Mouse (Mus musculus) heart, adult 11 months (tissue): ENCODE measurements around the gene Gpr31b.
"Not testable (repeated sequence)": the region's sequence is repeated elsewhere in the genome, so short reads cannot be mapped to it uniquely, and the experiment has no call there.

ENCODE experiments used
- DNase-seq: peaks from one replicate; pipeline ENCODE4 v3.0.0; 2022

Gene Gpr31b

DNA sequence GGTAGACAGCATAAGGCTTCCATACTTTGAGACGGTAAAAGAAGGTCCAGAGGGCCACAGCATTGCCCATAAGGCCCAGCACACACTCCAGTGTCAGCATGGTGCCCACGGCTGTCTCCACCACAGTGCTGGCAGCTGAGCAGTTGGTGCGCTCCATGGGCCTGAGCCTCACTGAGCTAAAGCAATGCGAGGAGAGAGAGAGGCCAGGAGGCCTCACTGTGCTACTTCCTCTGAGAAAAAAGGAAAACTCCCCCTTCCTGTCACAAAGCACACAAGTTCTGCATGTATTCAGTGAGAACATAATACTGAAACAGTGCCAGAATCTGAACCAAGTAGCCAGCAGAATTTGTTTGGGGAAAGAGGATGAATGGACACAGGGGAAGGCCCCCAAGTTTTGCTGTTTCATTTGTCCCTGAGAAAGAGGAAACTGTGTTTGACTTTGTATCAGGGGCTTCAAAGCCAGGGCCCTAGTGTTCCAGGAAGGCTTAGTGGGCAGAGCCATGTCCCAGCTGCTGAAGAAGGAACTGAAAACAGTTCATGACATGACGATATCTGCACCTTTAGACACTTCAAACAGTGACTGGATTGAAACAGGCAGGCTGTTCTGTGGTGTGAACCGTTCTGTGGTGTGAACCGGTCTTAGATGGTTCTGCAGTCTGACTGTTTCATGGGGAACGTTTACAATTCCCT is at the start of gene Gpr31b:
Gpr31b (minus strand) TSS at position 173 of the 690 bp plus-strand sequence.
- peak; percentile 93 for DNase-seq

DNA sequence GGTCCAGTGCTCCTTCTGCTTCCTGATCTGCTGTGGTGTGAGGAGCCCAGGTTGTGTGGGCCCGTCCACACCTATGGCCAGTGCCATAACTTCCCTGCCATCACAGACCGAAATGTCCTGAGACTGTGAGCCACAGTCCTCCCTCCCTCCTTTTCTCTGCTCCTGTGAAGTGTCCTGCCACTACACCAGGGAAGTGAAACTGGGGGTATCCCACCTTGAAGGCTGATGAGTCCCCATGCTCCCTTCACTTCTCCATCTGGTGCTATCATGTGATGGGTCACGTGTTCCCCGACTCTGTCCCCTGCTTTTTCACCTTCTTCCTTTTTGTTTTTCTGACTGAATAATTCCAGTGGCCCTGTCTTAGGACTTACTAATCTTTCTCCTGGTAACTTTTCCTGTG is 40.9 kb upstream of the Gpr31b start:
- not testable (repeated sequence) for DNase-seq

DNA sequence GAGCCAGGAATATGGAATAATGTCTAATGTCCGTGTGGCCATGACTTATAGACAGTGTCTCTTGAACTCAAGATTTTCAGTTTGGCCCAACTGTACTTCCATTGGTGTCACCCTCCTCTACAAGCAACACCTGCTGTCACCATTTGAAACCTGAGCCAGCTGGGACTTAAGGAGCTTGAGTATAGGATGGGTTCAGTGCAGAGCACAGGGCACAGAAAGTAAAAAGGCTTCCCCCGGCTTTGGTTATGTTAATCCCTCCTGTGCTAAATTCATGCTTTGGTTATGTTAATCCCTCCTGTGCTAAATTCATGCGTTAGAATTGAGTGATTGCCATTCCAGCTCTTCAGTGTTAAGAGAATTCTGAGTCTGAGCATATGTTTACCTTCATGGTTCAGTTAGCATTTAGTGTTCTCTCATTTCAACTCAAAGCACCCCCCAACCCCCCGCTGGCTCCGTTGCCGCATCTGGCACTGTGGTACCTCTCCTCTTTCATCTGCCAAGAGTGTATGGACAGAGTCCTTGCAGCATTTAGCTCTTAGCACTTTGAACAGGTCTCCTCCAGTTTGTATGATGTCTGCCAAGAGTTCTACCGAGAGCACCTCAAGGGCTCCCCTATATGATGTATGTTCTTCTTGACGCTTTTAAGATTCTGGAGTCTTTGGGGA is 40.1 kb upstream of the Gpr31b start:
- not testable (repeated sequence) for DNase-seq

DNA sequence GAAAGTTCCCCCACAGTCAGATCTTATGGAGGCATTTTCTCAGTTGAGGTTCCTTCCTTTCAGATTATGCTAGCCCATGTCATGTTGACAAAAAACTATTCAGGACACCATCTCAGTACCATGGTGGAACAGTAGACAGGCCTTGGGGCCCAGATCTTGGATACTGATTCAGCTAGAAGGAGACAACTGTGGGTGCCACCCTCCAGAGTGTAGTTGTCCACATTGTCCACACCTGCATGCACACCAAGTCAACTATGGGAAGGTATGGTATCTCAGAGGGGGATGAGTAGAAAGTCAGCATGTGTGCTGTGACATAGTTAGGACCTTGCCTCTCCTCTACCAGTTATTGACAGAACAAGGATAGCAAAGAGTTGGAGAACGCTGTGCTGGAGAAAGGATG is 39.4 kb upstream of the Gpr31b start:
- DNase-seq = not testable (repeated sequence)

DNA sequence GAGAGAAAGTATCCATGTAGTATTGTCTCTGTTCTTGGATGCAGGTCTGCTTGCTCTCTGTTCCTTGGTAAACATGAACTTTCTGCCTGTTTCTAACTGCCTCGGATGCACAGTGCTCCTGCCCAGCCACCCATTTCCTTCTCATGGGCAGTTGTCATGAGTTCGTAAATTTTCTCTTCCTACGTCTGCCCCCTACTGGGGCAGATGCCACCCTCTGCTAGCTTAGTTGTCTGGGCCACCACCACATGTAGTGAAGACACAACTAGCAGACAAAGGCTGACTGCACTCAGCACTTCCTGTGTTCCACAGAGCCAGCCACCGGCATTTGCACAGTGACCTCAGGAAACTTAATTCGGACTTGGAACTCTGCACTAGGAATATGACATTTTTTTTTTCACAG is 17.1 kb upstream of the Gpr31b start:
- DNase-seq = not testable (repeated sequence)

DNA sequence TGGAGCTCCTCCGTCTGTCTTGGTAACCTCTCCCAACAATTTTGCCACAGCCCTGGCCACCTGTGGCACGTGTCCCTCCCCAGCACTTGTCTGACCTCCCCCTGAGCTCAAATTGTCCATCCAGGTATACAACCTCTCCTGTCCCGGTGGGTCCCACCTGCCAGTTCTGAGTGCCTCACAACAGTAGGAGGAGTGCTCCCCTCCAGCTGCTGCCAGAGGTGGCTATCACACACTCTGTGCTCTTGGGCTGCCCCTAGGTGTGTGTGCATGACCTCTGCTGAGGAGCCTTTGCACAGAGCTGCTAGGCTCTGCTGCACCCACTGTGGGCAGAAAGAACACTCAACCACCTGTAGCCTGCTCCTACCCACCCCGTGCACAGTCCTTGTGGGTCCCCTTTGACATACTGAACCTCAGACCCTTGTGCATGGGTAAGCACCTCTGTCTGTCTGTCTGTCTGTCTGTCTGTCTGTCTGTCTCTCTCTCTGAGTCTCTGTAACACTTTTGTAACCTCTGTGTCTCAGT is 15.8 kb upstream of the Gpr31b start:
- DNase-seq = peak; percentile 54

DNA sequence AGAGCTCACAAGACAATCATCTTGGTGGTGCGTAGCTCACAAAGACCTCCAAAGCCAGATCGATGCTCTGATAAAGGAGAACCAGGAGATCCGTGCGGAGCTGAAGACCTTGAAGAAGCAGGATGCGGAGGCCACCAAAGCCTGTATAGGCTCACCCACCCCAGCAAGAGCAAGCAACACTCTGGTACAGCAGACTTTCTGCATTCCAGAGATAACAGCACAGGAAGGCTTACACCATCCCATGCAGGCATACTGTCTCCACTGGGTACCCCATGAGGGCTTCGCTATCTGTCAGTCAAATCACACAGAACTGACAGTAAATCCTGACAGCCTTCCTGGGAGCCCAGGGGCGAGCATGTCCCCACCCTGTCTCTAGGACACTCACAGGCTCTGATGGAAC is 10.8 kb upstream of the Gpr31b start:
- not testable (repeated sequence) for DNase-seq

DNA sequence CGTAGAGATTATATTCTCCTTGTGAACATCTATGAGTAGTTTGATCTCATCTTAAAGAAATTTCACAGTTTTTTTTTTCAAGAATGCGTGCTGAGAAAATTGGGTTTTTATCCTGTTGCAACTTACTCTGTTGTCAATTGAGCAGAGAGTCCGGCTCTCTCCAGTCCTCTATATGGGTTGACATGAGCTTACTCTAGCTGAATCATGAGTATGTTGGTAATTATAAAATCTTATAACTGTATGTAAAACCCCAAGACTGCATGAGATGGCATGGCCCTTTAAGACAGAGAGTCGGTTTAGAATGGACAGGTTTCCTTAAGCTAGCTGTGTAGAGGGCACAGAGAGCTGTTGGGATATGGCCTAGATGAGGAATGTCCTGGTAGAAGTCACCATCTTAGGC is 8.7 kb upstream of the Gpr31b start, which contains the start of gene Tcp10b:
Tcp10b (plus strand) TSS at position 301 of the 400 bp plus-strand sequence.
- not testable (repeated sequence) for DNase-seq

DNA sequence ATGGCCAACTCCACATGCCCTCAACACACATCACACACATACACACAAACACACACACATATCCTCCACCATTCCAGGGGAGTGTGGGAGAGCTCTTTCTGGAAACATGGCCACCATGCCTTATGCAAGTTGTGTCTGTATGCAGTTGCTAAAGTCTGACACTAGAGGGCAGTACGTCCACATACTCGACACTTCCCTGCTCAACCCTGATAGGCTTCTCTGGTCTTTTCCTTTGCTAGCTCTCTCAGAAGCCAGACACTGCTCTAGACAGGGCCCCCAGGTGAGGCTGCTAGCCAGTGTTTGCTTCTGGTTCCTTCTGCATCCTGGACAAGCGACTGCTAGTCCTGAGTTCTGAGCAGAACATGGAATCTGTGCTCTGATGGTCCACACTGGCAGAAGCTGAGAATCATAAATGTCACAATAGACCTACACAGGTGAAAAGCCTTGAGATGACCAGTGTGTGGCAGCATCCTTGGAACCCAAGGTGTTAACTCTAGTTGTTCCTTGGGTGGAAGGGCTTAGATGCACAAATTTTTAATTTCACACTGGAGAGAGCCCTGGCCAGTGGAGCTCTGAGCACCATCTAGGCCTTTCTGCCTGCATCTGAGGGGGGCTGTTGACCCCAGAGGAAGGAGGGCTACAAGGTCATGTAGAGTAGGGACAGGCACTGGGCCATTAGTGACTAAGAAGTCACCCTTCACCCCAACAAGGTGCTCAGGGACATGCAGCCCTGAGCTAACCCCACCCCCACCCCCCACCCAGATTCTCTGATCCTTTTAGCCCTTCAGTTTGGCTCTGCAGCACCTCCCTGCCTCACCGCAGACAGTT is 8.0 kb downstream of the Gpr31b start:
- DNase-seq = peak; percentile 92

DNA sequence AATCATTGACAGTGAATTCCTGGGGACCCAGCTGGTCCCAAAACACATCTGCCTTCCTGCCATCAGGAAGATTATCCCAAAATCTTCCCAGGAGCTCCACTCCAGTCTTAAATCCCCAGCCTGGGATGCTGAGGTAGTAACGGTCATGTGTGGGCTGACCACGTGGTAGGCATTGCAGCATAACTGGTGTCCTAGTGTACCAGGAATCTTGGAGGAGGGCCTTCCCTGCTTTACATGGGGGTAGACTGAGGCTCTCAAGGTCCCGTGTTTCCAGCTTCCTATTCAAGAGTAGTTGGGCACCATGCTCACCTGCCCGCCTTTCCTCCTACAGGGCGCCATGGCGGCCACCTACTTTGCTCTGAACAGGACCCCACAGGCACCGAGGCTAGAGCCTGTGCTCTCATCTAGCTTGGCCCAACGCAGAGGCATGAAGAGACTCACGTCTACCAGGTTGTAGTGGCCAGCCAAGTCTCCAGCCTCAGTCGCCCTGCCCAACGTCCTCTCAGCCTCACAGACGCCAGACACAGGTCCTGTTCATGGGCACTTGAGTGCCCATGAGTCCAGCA is 15.4 kb downstream of the Gpr31b start:
- not testable (repeated sequence) for DNase-seq

DNA sequence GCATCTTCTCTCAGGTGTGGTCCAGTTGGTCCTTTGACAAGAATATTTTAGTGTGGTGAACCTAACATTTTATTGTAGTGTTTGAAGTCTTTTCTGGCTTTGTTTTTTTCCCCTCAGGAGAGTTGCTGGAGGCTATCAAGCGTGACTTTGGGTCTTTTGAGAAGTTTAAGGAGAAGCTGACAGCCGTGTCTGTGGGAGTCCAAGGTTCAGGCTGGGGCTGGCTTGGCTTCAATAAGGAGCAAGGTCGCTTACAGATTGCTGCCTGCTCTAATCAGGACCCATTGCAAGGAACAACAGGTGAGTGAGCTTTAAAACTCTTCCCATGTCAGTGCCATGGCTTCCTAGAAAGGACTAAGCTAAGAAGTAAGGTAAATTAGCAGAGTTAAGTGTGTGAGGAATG is 38.8 kb downstream of the Gpr31b start:
- DNase-seq = no peak

DNA sequence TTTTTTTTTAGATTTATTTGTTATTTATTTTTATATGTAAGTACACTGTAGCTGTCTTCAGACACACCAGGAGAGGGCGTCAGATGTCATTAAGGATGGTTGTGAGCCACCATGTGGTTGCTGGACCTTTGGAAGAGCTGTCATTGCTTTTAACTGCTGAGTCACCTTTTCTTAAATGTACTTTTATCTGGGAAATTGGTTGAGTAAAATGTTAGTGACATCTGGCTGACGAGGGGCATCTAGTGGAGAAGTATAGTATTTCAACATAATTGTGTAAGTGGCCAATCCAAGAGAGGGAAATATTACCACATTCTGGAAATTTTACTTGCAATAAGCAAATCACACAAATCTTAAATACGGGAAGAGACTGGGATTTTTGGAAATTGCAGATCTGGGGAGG is 42.2 kb downstream of the Gpr31b start:
- DNase-seq = peak; percentile 83

DNA sequence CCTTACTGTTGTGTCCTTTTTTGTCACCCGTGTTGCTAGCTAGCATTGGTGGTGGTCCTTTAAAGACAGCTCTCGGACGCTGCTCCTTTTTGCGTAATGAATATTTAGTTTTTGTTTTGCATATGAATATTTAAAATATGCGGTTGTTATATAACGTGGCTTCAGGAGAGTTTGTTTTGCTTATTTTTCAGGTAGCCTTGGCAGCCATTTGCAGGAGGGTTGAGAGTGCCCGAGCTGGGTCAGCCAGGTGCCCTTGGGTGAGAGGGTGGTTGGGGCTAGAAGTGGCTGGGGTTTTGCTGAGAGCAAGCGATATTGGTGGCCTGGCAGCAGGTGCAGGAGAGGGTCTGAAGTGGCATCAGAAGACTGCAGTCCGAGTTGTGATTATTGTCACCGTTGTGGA is 43.6 kb downstream of the Gpr31b start:
- DNase-seq = peak; percentile 93

DNA sequence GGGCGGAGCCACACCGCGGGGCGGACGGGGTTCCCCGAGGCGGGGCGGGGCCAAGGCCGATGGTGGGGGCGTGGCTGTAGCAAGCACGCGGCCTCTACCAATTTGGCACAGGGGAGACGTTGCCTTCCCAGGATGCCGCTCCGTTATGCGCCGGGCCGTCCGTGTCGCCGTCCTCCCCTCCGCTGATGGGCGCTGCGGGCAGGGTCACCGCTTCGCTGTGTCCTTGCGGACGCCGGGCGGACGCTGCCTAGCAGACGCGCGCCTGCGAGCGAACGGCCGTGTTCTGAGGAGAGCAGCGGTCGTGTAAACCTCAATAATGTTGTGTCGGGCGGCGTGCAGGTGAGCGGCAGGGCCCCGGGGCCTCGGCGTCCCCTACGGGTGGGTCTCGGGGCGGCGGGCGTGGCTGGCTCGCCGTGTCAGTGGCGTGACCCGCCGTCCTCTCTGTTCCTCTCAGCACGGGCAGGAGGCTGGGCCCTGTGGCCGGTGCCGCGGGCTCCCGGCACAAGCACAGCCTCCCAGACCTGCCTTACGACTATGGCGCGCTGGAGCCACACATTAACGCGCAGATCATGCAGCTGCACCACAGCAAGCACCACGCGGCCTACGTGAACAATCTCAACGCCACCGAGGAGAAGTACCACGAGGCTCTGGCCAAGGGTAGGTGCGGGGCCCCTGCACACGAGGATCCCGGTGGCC is 44.2 kb downstream of the Gpr31b start:
- peak; percentile 100 for DNase-seq

DNA sequence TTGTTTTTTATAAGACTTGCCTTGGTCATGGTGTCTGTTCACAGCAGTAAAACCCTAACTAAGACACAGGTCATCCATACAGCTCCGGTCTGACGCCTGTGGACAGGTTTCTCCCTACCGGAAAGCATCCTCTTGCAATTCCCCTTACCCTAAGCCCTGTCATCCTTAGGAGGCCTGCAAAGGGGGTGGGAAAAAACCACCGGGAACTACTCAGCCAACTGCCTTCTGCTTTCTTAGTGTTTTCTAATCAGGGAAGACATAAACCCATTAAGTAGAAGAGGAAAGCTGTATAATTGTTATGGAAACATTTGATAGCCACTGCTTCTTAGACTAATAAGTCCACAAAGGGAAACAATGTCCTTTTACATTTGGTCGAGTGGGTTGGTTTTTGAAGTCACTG is 45.1 kb downstream of the Gpr31b start:
- DNase-seq = peak; percentile 90

DNA sequence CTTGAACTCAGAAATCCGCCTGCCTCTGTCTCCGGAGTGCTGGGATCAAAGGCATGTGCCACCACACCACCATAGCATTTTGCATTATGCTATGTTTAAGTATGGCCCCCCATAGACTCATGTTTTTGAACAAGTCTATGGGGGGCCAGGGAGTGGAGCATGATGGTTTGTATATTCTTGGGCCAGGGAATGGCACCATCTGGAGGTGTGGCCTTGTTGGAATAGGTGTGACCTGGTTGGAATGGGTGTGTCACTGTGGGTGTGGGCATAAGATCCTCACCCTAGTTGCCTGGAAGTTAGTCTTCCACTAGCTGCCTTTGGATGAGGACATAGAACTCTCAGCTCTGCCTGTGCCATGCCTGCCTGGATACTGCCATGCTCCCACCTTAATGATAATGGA is 45.5 kb downstream of the Gpr31b start, which contains the start of gene Sod2:
Sod2 (plus strand) TSS at position 301 of the 400 bp plus-strand sequence.
- peak; percentile 84 for DNase-seq

DNA sequence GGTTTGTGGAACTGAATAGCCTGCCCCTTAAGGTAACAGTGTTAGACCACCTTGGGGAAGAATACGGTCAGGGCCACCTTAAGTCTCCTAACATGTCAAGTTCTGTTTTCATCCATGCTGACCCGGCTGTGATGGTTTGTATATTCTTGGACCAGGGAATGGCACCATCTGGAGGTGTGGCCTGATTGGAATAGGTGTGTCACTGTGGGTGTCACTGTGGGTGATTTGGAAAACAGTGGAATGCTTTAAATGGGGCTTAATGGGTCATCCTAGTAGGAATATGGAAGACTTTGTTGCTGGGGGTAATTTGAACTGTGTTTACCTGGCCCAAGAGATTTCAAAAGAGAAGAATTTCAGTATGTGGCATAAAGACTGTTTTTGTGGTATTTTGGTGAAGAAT is 47.7 kb downstream of the Gpr31b start:
- peak; percentile 46 for DNase-seq

DNA sequence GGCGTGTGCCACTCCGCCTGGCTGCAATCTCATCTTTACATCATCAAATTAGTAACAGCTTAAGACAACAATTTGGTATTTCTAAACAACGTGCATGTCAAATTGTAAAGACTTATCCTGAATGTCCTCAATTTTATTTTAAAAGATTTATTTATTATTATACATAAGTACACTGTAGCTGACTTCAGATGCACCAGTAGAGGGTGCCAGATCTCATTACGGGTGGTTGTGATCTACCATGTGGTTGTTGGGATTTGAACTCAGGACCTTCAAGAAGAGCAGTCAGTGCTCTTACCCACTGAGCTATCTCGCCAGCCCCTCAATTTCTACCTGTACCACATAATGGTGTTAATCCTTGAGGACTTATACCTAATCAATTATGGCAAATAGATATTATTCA is 49.9 kb downstream of the Gpr31b start:
- peak; percentile 74 for DNase-seq
